Mouse (Mus musculus) ES-CJ7 (cell line): ENCODE results near the gene Caprin1.

ENCODE experiments used
- DNase-seq: peaks from one replicate; pipeline ENCODE4 v3.0.0; 2011; ENCODE audit warnings: low read depth, low spot score

Caprin1 gene

GRCm38 (mm10) chr2:103728027-103728540 lies 69.4 kb downstream of the Caprin1 start:
- DNase-seq: no peak

GRCm38 (mm10) chr2:103724521-103724920 lies 72.9 kb downstream of the Caprin1 start:
- no peak for DNase-seq

- no peak for DNase-seq
Observed at GRCm38 (mm10) chr2:103719292-103719646, 78.2 kb downstream of the Caprin1 start.

- peak; percentile 88 for DNase-seq
Observed at GRCm38 (mm10) chr2:103718594-103719291, 78.7 kb downstream of the Caprin1 start.

- no peak for DNase-seq
Observed at GRCm38 (mm10) chr2:103714412-103714811, 83.0 kb downstream of the Caprin1 start.

GRCm38 (mm10) chr2:103713831-103714230 lies 83.6 kb downstream of the Caprin1 start:
- DNase-seq: no peak
